Mouse (Mus musculus): ENCODE results near the gene Larp4b. TPM values are rescaled to one million over a fixed set of nuclear protein-coding genes. Genes with fewer than 3 reads are reported as not detected.

Gene Larp4b
- 61.3 TPM for total RNA-seq (2023)

DNA sequence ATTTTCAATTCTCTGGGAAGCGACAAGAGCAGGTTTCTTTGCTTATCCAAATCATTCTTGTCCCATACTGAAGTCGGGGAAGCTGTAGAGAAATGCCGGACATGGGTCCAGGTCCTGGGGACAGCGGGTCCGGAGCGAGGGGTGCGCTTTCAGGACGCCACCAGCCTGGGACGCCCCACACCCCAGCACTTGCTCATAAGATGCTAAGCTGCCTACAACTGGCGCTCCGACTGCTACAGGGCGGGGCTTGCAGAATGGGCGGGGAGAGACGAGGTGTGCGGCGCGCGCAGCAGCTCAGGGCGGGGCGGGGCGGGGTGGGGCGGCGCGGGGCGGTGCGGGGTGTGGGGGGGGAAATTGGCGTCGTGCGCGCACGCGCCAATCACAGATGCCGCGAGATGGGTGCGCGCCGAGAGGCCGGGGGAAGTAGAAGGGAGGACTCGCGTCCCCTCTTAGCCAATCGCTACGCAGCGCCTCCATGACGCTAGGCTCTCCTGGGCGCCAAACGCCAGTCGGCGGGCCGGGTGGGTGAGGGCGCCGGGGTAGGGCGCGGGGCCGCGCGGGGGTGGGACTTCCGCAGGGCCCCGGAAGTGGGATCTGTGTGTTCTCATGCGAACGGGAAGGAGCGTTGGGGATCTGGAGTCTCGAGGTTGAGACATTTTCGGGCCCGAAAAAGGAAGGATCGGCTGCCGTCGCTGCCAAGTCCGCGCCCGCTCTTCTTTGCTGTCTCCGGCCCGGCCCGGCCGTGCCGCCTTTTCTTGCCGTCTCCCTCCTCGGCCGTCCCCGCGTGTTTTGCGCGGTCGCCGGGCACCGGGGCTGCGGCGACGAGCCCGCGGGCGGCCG, at the start of gene Larp4b:
TSS of gene Larp4b (plus strand) at position 566 of the 840 bp plus-strand sequence.

Other genes starting within 250 kb of the Larp4b start
- 93.1 TPM for gene Wdr37, start 222.0 kb upstream of the Larp4b start, total RNA-seq (2023)
- 21.9 TPM for gene Idi1, start 208.4 kb upstream of the Larp4b start, total RNA-seq (2023)
- gene Gm9745, start 145.7 kb upstream of the Larp4b start, total RNA-seq (2023) = not detected
- gene Idi2, start 141.0 kb upstream of the Larp4b start, total RNA-seq (2023) = not detected
- gene Gtpbp4, start 97.8 kb upstream of the Larp4b start, total RNA-seq (2023) = 106 TPM
- 3.7 TPM for gene Dip2c, start 182.6 kb downstream of the Larp4b start, total RNA-seq (2023)

Data from CD4-positive naive resting alpha-beta T cell, adult 57 days (primary cell).